Mouse (Mus musculus): ENCODE data around the gene Klk9. TPM values are rescaled to one million over a fixed set of nuclear protein-coding genes. Genes with fewer than 3 reads are reported as not detected.

Klk9 gene
- total RNA-seq, 2 experiments from 2014 or later = not detected

DNA sequence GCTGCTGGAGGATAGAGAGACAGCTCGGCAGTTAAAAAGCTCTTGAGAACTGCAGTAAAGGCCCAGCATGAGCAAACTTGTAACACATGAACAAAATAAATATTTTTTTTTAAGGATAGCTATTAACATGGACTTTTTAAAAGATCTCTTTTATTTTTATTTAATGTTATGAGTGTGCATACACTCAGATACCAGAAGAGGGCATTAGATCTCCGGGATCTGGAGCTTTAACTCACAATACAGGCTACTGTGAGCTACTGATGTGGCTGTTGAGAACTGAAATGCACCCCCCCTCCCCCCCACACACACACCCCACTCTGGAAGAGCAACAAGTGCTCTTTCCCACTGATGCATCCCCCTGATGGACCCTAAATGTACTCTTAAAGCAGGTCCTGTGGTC is 2.4 kb upstream of the Klk9 start:
- no peak for ATAC-seq (ENCODE audit: poor library complexity, severe bottlenecking)

DNA sequence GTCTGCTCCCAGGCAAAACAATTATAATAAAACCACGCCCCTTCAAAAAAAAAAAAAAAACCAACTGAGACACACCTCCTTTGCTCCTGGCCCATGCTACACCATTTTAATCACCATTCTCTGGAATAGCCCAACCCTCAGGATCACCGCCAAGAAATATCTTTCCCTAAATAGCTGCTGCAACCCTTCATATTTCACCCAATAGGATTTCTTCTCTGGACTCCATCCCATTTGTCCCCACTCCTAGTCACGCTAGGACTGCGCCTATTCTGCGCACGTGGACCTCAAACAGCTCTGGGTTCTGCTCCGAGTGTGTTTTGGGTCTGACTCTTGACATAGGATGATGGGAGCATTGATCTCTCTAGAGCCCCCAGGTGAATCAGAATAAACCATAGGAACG is 4.7 kb downstream of the Klk9 start:
- no peak for ATAC-seq (ENCODE audit: poor library complexity, severe bottlenecking)

DNA sequence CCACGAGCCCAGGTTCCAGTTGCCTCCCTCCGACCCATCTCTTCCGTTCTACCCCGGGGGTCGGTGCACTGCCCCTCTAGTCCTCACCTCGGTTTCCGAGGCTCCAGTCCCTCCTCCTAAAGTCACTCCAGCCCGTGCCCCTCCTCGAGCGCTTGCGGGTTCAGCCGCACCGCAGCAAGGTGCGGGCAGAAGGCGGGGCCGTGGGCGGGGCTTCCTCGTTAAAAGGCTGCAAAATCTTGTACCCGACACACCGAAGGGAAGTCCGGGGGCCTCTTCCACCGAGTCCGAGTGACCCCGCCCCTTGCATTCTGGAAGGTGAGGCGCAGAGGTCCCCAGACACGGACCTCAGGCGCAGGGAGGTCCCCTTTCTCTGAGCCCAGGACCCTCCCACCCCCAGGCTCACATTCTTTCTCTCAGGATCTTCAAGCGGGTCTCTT is 5.7 kb downstream of the Klk9 start, which contains the start of gene Klk8:
Klk8 (plus strand) TSS at position 245 of the 437 bp plus-strand sequence.
- peak; percentile 47; the same call in 1 of the 2 replicates for ATAC-seq (ENCODE audit: poor library complexity, severe bottlenecking)

DNA sequence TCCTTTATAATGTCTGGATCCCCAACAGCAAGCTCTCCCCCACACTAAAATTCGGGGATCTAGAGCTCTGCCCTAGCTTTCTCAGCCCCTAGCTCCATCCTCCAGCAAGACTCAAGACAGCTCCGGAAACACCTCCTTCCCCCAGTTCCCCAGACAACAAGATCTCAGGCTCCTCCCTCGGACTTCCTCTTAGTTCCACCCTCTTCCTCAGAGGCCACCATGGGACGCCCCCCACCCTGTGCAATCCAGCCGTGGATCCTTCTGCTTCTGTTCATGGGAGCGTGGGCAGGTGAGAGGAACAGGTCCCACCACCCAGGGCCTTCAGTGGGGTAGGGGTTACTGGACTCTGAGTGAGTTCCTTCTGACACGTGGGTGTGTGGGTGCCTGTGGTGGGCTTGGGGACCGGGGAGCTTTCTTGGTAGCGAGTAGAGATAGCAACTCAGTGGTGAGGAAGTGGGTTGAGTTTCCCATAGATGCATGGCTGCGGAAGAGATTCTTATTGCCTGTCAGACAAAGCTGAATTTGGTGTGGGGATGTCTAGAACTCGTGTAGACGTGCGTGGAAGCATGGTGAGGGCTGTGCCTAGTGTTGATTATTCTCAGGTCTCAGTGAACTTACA is 6.3 kb downstream of the Klk9 start:
- ATAC-seq (ENCODE audit: poor library complexity, severe bottlenecking) = peak; percentile 70

DNA sequence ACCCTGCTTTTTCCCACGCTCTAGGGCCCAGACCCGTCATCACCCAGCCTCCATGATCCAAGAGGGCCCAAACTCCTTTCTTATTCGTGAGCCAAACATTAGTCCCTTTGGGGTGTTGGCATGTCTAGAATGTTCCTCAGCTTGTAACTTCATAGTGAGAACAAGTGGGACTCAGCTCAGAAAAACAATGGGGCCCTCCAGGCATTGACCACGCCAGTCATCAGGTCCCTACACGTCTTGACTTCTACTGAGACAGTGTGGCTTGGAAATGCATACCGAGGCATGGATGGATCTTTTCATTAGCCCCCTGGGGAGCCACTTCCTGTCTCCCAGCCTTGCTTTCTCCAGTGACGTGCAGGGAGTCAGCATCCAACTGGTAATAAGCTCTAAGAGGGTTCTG is 8.2 kb downstream of the Klk9 start:
- ATAC-seq (ENCODE audit: poor library complexity, severe bottlenecking) = no peak

DNA sequence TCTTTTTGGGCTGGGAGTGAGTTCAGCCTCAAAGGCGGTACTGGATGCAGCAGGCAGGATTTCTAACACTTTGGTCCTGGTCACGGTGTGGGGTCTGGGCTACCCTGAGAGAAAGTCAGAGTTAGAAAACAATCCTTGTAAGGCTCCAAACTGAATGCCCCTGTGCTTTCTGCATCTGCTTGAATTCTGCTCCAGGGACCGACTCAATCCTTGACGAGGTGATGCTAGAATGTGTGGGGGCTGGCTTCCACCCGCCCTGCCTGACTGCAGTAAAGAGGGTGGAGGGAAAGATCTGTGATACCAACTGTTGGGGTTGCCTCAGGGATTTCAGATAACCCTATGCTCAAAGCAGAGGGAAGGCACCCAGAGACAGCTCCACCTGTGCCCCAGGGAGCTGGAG is 19.3 kb downstream of the Klk9 start, which contains the start of gene Klk7:
Klk7 (plus strand) TSS at position 301 of the 400 bp plus-strand sequence.
- no peak for ATAC-seq (ENCODE audit: poor library complexity, severe bottlenecking)

DNA sequence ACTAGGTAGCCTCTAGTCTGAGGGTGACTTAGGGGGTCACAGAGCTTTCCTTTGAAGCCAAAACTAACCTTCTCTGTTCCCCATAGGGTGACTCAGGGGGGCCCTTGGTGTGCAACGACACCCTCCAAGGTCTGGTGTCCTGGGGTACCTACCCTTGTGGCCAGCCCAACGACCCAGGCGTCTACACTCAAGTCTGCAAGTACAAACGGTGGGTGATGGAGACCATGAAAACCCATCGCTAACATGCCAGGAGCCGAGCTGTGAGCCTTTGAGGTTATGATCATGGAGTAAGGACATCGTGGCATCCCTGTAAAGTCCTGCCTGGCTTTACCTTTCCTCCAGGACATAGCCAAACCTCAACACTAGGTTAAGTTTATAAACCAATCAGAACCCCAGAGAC is 23.5 kb downstream of the Klk9 start:
- no peak for ATAC-seq (ENCODE audit: poor library complexity, severe bottlenecking)

DNA sequence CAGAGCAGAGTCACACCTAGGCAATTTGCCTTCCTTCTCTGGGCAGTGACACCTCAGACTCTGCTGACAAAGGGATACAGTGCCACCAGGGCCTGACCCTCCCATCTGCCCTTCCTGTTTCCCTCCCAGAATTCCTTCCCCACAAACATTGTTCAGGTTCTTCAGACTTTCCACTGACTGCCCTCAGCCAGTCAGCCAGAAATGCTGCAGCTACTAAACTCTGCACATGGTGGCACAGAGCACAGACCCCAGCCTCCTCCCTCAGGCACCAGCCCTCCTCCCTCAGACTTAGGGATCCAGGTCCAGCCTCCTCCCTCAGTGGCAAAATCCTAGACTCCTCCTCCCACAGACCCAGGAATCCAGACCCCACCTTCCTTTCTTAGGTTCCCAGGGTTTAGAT is 25.1 kb downstream of the Klk9 start:
- no peak for ATAC-seq (ENCODE audit: poor library complexity, severe bottlenecking)

DNA sequence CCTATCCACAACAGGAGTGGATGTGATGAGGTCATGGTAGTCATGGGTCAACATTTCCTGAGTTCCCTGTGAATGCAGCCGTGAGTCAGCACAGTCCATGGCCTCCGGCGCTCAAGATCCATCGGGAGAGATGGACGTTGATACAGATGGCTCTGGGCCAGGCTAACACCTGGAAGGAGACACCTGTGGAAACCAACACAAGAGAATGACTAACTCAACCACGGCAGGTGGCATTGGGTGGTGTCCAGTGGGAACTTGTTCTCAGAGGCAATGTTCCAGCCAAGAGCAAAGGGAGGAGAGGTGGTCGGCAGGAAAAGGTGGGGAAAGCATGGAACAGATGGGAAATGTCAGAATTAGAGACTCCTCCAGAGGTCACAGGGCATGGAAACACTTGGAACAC is 29.9 kb downstream of the Klk9 start:
- ATAC-seq (ENCODE audit: poor library complexity, severe bottlenecking) = no peak

DNA sequence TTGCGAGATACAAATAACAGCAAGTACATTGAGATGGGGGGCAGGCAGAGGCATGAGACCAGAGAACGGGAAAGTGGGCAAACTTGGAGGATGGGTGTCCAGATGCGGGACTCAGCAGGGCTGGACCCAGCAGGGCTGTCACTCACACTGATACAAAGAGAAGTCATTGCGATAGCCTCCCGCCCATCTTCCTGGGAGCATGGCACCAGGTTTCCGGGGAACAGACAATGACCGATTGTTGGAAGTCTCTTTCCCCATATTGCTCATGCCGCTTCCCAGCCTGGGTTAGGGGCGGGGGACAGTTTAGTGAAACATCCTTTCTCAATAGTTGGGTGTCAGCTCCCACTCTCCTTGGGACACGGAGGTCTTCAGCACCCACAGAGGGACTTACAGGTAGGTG is 32.5 kb downstream of the Klk9 start, which contains the start of gene Klk6:
Klk6 (plus strand) TSS at position 301 of the 400 bp plus-strand sequence.
- ATAC-seq (ENCODE audit: poor library complexity, severe bottlenecking) = no peak

DNA sequence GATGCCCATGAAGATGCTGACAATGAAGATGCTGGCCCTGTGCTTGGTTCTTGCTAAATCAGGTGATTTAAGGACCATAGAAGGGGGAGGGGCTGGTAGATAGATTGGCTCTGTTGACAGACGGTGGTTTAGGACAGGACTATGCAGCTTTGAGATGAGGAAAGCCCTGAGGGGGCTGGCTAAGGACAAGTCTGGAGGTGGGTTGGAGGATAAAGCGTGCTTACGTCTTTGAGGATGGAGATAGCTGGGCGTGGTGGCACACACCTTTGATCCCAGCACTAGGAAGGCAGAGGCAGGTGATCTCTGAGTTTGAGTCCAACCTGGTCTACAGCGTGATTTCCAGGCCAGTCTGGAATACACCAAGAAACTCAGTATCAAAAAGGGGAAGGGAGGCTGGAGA is 34.4 kb downstream of the Klk9 start:
- ATAC-seq (ENCODE audit: poor library complexity, severe bottlenecking) = no peak

DNA sequence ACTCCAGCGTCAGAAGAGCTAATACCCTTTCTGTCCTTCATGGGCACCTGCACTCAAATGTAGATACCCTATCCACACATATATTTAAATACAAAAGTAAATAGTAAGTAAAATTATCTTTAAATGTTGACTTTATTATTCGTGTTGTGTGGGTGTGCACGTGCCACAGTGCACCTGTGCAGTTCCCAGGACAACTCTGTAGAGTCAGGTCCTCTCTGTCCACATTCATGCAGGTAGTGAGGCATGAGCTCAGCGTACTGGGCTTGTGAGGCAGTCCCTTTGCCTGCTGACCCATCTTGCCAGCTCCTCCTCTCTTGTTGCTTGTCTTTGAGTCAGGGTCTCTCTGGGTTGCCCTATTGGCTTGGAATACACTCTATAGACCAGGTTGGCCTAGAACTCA is 36.0 kb downstream of the Klk9 start:
- no peak for ATAC-seq (ENCODE audit: poor library complexity, severe bottlenecking)

DNA sequence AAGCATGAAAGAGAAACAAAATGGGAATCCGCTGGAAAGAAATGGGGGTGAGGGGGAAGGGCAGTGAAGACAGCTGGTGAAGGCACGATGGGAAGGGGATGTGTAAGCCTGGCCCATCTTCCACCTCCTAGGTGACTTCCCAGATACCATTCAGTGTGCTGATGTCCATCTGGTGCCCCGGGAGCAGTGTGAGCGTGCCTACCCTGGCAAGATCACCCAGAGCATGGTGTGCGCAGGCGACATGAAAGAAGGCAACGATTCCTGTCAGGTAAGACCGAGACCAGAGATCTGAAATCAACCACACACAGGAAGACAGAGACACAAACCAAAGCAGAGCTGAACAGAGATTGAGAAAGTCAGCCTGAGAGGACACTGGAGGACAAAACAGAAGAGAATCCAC is 37.3 kb downstream of the Klk9 start:
- ATAC-seq (ENCODE audit: poor library complexity, severe bottlenecking) = no peak

DNA sequence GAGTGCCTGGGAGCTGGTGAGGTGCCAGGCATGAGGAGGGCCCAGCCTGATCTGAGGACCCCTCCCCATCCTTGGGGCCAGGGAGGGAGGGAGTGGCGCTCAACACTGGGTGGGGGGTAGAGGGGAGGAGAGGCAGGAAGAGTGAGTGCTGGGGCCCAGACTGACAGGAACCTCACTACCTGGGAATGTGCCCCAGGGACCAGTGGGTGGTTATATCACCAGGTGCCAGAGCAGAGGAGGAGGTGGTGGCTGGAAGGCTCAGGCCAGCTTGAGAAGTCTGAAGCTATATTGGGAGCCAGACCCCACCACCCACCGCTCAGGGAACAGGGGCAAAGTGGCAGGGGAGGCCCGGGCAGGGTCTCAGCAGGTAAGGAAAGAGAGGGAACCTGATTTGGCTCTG is 50.0 kb downstream of the Klk9 start, which contains the start of gene Klk5:
Klk5 (plus strand) TSS at position 271 of the 400 bp plus-strand sequence.
- no peak for ATAC-seq (ENCODE audit: poor library complexity, severe bottlenecking)

DNA sequence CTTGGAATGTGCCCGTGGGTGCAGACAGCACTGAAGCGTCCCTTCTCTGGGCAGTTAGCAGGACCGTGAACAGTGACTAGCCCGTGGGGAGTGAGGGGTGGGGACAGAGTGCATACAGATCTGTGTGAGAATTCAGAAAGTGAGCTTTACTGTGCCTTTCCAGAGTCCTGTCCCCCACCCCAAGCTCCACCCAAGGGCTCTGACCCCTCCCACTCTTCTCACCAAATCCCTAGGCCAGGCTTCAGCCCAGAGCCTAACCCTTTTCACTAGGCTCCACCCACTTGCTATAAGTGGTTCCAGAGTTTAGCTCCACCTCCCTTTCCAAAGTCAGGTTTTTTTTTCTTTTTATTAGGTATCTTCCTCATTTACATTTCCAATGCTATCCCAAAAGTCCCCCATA is 52.1 kb downstream of the Klk9 start:
- no peak for ATAC-seq (ENCODE audit: poor library complexity, severe bottlenecking)

Other genes starting within 250 kb of the Klk9 start
- 80.0 and 80.1 TPM in 2 replicates for gene Cd33, start 247.5 kb upstream of the Klk9 start, total RNA-seq (2015)
- 36.3 and 48.1 TPM in 2 replicates for gene Cd33, start 247.5 kb upstream of the Klk9 start, total RNA-seq (2017)
- 6.3 and 8.1 TPM in 2 replicates for gene Zfp658, start 229.6 kb upstream of the Klk9 start, total RNA-seq (2015)
- gene Zfp658, start 229.6 kb upstream of the Klk9 start, total RNA-seq (2017) = 6.9 and 7.4 TPM in 2 replicates
- 7.1 and 13.3 TPM in 2 replicates for gene Zfp719, start 212.3 kb upstream of the Klk9 start, total RNA-seq (2015)
- gene Zfp719, start 212.3 kb upstream of the Klk9 start, total RNA-seq (2017) = 6.9 and 9.3 TPM in 2 replicates
- gene Zfp819, start 184.7 kb upstream of the Klk9 start, total RNA-seq (2015) = not detected in 2 replicates
- gene Zfp819, start 184.7 kb upstream of the Klk9 start, total RNA-seq (2017) = not detected in 2 replicates
- not detected in 2 replicates for gene Ceacam18, start 157.2 kb upstream of the Klk9 start, total RNA-seq (2015)
- gene Ceacam18, start 157.2 kb upstream of the Klk9 start, total RNA-seq (2017) = not detected in 2 replicates
- 41.6 and 46.2 TPM in 2 replicates for gene Siglece, start 131.7 kb upstream of the Klk9 start, total RNA-seq (2015)
- 22.1 and 29.7 TPM in 2 replicates for gene Siglece, start 131.7 kb upstream of the Klk9 start, total RNA-seq (2017)
- gene Ctu1, start 119.9 kb upstream of the Klk9 start, total RNA-seq (2015) = 4.7 and 5.3 TPM in 2 replicates
- 3.7 and 3.9 TPM in 2 replicates for gene Ctu1, start 119.9 kb upstream of the Klk9 start, total RNA-seq (2017)
- gene Klk14, start 101.5 kb upstream of the Klk9 start, total RNA-seq (2015) = not detected in 2 replicates
- gene Klk14, start 101.5 kb upstream of the Klk9 start, total RNA-seq (2017) = not detected in 2 replicates
- not detected in 2 replicates for gene Klk13, start 79.3 kb upstream of the Klk9 start, total RNA-seq (2015)
- gene Klk13, start 79.3 kb upstream of the Klk9 start, total RNA-seq (2017) = not detected in 2 replicates
- not detected in 2 replicates for gene Klk12, start 23.0 kb upstream of the Klk9 start, total RNA-seq (2015)
- not detected in 2 replicates for gene Klk12, start 23.0 kb upstream of the Klk9 start, total RNA-seq (2017)
- not detected in 2 replicates for gene Klk11, start 17.3 kb upstream of the Klk9 start, total RNA-seq (2015)
- gene Klk11, start 17.3 kb upstream of the Klk9 start, total RNA-seq (2017) = not detected in 2 replicates
- not detected in 2 replicates for gene Klk10, start 10.9 kb upstream of the Klk9 start, total RNA-seq (2015)
- gene Klk10, start 10.9 kb upstream of the Klk9 start, total RNA-seq (2017) = not detected in 2 replicates
- gene Klk8, start 5.7 kb downstream of the Klk9 start, total RNA-seq (2015) = 10.4 and 13.7 TPM in 2 replicates
- 5.0 and 10.2 TPM in 2 replicates for gene Klk8, start 5.7 kb downstream of the Klk9 start, total RNA-seq (2017)
- gene Klk7, start 19.4 kb downstream of the Klk9 start, total RNA-seq (2015) = not detected in 2 replicates
- gene Klk7, start 19.4 kb downstream of the Klk9 start, total RNA-seq (2017) = not detected in 2 replicates
- not detected in 2 replicates for gene Klk6, start 32.6 kb downstream of the Klk9 start, total RNA-seq (2015)
- not detected in 2 replicates for gene Klk6, start 32.6 kb downstream of the Klk9 start, total RNA-seq (2017)
- gene Klk5, start 50.1 kb downstream of the Klk9 start, total RNA-seq (2015) = not detected in 2 replicates
- gene Klk5, start 50.1 kb downstream of the Klk9 start, total RNA-seq (2017) = not detected in 2 replicates
- not detected in 2 replicates for gene Klk4, start 89.3 kb downstream of the Klk9 start, total RNA-seq (2015)
- not detected in 2 replicates for gene Klk4, start 89.3 kb downstream of the Klk9 start, total RNA-seq (2017)
- 0.55 TPM in 1 of 2 replicates, not detected in the other for gene Klk15, start 141.8 kb downstream of the Klk9 start, total RNA-seq (2015)
- gene Klk15, start 141.8 kb downstream of the Klk9 start, total RNA-seq (2017) = not detected in 2 replicates
- gene Klk1b8, start 158.8 kb downstream of the Klk9 start, total RNA-seq (2015) = not detected in 2 replicates
- not detected in 2 replicates for gene Klk1b8, start 158.8 kb downstream of the Klk9 start, total RNA-seq (2017)
- not detected in 2 replicates for gene Klk1b1, start 174.9 kb downstream of the Klk9 start, total RNA-seq (2015)
- not detected in 2 replicates for gene Klk1b1, start 174.9 kb downstream of the Klk9 start, total RNA-seq (2017)
- gene Klk1b9, start 184.2 kb downstream of the Klk9 start, total RNA-seq (2015) = not detected in 2 replicates
- not detected in 2 replicates for gene Klk1b9, start 184.2 kb downstream of the Klk9 start, total RNA-seq (2017)
- gene Klk1b11, start 204.0 kb downstream of the Klk9 start, total RNA-seq (2015) = 0.33 and 0.84 TPM in 2 replicates
- gene Klk1b11, start 204.0 kb downstream of the Klk9 start, total RNA-seq (2017) = 1.1 TPM in 1 of 2 replicates, not detected in the other
- gene Klk1b26, start 220.3 kb downstream of the Klk9 start, total RNA-seq (2015) = not detected in 2 replicates
- gene Klk1b26, start 220.3 kb downstream of the Klk9 start, total RNA-seq (2017) = not detected in 2 replicates